Mouse (Mus musculus) layer of hippocampus, adult 11-12 months (tissue): Measurements from ENCODE around the gene Mx1.

ENCODE experiments used
- DNase-seq: peaks from one replicate; pipeline ENCODE4 v3.0.0; 2022; ENCODE audit warnings: low spot score

Gene Mx1

DNA sequence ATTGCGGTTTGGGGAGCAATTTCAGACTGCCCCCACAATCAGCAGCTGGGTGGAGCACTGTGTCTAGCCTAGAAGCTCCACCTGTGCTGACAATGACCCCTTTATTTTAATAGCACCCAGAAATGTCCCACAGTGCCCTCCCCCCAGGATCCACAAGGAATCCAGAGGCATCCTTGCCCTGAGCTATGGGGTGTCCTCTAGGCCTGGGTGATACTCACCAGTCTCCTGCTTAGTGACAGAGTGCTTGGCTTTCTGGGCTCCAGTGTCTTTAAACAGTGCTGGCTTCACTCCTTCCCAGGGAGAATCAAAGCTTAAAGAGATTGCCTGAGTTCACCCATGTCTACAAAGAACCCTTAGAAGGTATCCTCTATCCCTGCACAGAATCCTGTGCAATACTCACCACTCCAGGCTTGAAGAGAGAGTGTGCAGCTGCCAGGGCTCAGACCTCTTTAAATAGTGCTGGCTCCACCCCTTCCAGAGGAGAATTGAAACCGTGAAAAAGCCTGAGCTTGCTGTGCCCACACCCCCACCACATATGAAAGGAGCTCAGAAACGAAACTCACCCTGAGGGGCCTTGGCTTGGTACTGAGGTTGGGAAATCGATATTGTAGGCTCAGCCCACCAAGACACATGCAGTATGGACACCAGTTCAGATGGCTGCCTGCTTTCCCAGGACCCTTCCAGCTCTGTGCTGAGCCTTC lies at the start of gene Mx1:
Gene Mx1 (minus strand): TSS at position 427 of the 701 bp plus-strand sequence.
- DNase-seq = no peak

DNA sequence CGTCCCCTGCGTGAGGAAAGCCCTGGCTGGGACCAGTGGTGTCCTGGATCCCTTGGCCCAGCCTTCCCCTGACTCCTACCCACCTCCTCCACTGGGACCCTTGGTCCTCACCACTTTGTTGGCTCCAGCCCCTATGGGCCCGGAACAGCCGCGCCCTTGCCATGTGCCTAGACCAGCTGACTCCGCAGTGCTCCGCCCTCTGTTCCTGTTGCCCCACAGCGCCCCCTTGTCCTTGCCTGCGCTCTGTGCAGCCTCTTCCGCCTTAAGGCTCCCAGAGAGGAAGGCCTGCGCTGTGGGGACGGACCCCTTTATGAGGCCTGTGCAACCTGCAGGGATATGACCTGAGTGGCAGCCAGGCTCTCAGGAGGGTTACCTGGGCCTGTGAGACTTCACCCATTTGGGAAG lies 49.6 kb upstream of the Mx1 start:
- no peak for DNase-seq

DNA sequence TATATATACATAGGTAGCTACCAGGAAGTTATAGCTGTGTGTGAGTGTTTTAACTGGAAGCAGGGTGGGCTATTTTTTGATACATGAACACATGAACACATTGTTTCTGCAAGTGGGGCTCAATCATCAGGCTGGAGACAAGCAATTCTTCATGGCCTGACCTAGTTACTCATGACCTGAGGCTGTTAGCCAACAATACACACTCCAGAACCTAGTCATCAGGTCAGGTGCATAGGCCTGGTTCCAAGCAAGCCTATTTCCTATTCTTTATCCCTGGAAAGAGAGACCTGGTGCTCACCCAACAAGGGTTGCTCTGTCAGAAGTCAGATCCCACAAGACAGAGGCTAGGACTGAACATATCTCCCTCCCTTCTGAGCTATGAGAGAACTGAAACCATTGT lies 48.8 kb upstream of the Mx1 start:
- no peak for DNase-seq

DNA sequence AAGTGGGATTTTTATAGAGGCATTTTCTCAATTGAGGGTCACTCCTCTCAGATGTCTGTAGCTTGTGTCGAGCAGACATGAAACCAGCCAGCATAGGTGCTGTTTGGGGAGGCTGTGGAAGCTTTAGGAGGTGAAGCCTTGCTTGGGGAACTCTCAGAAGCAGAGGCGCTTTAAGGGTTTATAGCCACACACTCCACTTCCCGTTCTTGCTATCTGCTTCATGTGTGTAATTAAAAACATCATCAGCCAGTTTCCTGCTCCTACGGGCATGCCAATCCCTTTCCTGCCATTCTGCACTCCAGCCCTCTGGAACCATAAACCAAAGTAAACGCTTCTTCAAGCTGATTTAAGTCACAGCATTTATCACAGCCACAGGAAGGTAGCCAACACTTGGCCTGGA lies 48.1 kb upstream of the Mx1 start:
- DNase-seq = no peak

DNA sequence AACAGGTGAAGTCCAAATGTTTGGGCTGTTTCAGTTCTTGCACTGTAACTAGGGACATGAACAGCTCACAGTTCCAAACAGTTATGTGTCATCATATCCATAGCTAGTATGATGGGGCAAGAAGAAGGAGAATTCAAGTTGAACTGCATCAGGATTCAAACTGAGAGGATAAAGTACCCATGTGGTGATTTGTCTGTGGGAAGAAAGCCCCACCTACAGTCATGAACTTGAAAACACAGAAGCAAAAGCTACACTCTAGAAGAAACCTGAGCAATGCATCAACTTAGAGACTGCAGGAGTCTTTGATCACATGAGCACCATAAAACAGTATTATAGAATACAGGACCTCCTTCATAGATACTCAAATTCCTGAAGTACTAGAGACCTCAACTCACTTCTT lies 45.1 kb upstream of the Mx1 start:
- no peak for DNase-seq

DNA sequence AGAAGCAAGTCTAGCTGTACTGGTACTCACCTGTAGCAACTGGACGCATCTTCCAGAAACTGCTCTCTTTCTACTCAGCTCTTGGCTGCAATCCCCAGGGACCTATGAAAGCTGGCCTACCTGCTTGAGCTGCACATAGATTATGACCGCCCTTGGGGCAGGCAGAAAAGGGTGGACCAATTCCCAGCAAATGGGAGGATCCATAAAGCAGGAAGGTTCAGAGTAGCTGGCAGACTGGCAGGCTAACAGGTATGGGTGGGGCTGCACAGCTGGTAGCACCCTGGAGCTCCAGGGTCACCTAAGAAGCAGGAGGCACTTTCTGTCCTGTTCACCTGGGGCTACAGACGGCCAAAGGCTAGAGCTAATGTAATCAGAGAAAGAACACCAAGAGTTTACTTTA lies 42.1 kb upstream of the Mx1 start:
- no peak for DNase-seq

DNA sequence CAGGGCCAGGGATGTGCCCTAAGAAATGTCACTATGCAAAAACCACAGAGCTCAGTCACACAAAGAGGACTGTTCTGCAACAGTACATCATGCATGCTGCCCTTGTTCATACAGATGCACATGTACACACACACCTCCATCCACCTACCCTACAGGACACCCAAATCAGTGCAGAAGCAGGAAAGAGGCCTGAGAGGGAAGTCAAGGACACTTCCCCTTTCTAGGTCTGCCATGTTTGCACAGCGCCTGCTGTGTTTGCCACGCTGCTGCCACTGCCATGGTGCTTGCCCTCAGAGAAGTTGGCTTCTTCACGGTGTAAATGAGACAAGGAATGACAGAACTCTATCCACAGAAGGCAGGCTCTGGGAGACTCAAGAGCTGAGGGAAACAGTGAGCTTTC lies 41.1 kb upstream of the Mx1 start:
- DNase-seq = no peak

DNA sequence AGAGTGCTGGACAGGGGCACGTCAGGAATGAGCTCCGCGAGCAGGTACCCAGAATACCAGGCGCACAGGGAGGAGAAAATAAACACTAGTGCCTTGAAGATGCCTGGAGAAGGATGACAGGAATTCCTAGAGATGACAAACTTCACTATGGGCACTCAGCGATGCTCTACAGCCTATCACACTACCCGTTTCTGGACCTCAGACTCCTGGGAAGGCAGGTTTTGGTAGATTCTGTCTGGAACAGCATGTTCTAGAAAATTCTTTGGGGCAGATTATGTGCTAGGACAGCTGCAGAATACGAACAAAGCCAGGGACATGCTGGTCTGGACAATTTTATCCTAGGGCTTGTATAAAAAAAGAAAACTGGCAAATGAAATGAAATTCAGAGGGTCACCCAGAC lies 38.2 kb upstream of the Mx1 start:
- DNase-seq = no peak

DNA sequence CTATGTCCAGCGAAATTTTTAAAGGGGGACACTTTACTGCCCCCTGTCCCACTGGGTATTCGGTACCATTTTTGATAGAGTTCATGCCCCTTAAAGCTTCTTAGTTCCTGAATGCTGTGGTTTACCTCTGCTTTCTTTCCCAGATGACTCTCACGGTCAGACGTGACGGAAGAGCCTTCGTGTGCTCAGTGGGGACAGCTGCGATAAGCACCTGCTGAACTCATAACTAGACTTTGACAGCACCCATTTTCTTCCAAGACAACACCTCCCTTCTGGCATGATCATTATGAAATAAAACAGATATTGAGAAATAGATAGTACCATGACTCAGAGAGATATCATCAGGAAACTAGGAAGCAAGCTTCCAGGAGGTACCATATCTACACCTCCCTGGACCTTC lies 36.7 kb upstream of the Mx1 start:
- no peak for DNase-seq

DNA sequence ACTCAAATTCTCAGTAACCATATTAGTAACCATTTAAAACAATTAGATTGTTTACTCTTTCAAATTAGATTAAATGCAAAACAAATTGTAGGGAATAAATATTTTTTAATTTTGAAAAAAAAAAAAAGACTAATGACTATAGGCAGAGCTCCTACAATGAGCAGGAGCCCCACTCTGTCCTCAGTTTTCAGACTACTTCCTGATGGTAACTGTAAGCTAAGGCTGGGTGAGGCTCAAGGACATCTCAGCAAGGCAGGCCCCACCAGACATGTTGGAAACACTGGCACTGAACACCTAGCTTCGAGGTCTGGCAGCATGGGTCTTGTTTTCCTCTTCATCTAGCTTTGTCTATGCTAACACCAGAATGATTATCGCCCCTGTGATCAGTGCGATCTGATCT lies 35.4 kb upstream of the Mx1 start:
- no peak for DNase-seq

DNA sequence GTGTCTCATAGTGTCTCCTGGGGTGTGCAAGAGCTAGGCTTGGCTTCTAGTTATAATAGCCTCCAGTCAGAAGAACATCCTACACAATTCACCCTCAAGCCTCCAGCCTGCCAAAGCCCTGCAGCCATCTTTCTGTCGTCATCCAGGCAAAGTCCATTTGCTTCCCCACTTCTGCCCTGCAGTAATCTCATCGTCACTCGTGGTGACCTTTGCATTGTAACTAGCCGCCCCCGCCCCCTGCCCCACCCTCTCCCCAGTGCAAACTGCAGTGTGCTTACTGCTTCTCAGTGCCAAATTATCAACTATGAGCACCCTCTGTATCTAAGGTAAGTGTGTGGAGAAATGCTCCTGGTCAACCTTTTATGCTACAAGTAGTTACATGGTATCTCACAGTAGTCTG lies 35.0 kb upstream of the Mx1 start:
- DNase-seq = no peak

DNA sequence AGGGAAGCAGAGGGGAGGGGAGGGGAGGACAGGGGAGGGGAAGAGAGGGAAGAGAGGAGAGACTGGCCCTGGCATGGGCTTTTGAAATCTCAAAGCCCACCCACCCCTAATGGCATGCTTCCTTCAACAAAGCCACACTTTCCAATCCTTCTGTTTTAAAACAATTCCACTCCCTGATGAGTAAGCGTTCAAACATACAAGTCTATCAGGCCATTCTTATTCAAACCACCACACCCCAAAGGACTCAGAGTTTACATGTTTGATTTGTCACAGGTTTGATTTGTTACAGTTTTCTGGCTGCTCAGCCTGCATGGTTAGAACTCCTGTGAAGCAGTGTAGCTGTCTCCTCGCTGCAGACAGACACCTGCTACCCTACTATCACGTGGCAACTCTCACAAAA lies 33.3 kb upstream of the Mx1 start:
- no peak for DNase-seq

DNA sequence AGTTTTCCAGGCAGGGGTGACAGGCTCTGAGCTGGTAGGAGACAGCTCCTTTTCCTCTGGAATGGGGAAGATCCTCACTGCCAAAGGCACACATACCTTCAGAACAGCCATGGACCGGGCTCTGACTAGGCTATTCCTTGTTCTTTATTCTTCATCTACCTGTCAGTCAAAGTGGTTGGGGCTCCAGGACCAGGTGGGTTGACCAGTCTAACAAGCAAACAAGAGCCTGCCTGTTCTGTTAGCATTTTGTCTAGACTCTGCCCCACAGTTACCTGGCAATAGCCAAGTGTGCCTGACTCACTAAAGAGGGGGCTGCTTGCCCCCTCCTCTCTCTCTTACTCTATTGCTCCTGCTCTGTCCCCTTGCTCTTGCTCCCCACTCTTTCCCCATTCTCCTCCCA lies 29.7 kb upstream of the Mx1 start:
- no peak for DNase-seq

DNA sequence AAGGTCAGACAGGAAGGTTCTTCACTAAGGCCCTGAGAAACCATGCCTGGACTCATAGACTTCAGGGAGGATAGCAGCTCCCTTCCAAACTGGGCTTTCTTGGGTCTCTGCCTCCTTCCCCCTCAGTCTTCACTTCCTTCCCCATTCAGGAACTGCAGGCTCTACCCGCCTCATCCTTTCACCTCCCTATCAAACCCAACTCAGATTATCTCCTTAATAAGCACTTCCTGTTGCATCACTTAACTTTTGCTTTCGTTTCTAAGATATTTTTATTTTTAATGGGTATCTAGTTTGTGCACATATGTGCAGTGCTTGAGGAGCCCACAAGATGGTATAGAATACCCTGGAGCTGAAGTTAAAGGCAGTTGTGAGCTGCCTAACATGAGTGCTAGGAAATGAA lies 15.9 kb upstream of the Mx1 start:
- no peak for DNase-seq

DNA sequence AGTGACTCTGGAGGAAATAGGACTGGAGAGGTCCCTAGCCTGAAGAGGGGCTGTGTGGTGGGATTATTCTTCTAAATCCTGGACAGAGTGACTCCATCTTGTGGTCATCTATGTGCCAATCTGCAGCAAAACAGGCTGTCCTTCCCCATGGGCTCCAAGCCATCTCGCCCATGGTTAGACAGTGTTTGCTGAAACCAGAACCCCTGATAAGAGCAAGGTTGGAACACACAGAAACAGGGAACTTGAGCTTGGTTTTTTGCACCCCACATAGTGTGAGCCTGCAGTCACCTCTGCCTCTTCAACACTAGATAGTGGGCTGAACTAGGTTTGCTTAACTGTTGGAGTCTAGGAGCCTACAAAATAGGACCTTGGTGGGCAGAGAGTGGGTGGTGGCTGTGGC lies 13.8 kb upstream of the Mx1 start:
- no peak for DNase-seq

DNA sequence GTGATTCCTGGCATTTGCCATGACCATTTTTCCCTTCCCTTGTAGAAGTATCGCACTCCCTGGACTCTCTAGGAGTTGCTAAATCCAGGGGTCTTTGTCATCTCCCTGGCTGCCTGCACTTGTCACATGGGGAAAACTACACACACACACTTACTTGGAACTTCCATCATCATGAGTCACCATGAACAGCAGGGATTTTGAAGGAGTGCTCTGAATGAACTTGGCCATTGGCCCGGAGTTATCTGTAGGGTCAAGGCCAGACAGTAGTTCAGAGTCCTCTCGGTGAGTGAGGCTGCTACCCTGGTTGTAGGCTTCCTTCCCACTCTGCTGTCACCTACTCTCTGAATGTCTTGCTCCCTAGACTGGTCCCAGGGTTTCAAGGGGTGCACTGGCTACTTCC lies 12.9 kb upstream of the Mx1 start:
- no peak for DNase-seq

DNA sequence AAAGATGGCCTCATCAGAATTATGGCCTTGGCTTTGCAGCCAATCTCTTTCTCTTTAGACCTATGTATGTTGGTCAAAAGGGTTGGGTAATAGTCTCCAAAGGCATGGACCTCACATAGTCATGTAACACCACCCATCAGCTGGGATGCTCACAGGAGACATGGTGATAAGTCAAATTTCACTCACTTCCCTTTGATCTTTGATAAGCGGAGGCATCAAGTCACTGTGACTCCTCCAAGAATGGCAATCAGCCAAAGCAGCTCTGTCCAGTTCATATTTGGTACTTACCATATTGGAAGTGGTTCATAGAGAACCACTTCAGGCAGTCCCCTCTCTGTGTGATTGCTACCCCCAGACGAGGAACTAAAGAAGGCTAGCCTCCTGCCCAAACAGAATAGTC lies 12.0 kb upstream of the Mx1 start:
- DNase-seq = no peak

DNA sequence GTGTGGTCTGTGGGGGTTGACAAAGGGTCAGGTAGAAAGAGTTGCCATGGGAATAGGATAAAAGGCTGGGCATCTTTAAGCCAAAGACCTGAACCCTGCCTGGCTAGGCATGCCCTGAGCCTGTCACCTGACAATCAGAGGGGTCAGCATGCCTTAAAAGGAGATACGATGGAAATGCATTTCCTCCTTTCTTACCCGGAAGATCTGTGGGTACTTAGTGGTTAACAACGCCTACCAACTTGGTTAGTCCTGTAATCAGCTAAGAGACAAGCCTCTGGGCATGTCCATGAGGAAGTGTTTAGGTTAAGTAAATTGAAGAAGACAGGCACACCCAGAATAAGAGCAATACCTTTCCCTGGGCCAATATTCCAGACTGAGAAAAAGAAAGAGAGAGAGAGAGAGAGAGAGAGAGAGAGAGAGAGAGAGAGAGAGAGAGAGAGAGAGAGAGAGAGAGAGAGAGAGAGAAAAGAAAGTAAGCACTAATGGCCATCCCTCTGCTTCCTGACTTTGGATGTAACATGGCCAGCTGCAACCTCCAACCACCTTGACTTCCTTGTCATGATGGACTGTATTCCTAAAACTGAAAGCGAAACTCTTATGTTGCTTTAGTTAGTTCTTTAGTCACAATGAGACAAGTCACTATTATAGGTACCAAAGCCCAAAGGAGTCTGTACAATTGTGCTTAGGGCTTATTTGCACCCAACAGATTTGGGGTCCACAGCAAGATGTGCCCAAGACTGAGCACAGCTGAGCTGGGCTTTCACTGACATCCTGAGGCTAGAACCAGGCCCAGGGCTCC lies 5.5 kb upstream of the Mx1 start:
- DNase-seq = no peak

DNA sequence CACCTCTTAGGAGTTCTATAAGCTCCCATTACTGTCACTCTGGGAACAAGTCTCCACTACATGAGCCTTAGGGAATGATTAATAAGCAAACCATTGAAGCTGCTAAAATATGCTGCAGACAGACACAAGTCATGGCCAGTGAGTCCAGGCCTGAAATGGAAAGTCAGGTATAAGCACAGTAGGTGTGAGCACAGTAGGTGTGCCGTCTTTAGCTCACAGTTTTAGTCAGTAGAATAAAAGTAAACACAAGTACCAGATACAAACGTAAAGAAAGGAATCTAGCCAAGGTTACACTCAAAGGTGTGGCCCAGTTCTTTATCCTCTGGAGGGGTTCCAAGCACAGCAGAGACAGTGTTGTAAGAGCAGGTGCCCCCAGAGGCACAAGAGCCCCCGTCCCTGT lies 4.8 kb upstream of the Mx1 start:
- DNase-seq = no peak

DNA sequence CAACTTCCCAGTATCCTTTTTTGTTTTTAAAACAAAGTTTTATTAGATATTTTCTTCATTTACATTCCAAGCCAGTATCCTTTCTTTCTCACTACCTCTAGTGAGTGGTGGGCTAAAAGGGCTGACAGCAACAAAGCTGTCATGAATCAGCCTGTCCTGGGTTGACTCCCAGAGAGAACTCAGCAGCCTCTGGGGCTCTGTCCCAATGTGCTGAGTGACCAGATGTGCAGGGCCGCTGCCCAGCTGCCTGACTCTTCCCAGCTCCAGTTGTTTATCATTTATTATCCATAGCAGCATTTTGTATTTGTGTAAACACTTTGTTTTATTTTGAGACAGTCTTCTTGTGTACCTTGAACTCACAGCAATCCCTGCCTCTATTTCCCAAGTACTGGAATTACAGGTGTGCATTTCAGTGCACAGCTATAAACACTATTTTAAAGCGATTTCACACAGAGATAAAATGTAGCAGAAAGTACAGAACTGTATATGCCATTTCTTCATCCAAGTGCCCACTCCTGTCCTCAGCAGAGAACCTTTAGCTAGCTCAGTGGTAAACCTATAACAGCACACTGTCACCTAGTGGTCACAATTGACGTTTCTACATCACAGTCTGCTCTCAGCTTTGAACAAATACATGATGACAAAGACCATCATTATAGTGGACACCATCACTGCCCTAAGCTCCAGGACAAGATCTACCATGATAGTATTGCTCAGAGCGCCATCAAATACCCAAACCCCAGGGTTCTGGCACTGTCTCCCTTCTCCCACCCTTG lies 3.7 kb upstream of the Mx1 start:
- peak; percentile 12 for DNase-seq

DNA sequence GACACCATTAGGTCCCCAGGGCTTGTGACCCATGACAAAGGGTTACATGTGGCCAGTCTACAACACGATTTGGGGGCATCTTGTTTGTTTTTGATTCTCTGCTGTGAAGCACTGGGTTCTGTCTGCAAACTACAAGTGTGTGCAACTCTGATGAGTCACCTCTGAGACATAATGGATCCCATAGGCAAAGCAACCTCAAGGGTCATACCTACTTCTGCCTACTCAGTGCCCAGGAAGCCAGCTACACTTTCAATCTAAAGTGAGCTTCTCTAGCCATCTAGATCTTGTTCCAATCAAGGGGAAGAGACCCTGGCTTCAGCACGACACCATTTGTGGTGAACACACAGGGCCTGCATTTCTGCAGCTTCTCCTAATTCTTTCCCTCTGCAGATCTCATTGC lies 1.4 kb downstream of the Mx1 start:
- no peak for DNase-seq

DNA sequence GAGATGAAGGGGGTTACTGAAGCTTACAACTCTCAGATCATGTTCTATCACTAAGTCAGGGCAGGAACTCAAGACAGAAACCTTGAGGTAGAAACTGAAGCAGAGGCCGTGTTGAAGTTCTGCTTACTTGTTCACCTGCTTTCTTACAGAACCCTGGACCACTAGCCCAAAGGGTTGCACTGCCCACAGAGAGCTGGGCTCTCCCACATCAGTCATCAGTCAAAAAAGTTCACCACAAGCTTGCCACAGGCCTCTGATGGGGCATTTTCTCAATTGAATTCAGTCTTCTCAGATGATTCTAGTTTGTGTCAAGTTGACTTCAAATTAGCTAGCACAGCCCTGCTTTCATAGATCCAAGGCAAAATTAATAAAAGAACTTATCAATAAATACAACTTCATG lies 2.9 kb downstream of the Mx1 start:
- DNase-seq = no peak

DNA sequence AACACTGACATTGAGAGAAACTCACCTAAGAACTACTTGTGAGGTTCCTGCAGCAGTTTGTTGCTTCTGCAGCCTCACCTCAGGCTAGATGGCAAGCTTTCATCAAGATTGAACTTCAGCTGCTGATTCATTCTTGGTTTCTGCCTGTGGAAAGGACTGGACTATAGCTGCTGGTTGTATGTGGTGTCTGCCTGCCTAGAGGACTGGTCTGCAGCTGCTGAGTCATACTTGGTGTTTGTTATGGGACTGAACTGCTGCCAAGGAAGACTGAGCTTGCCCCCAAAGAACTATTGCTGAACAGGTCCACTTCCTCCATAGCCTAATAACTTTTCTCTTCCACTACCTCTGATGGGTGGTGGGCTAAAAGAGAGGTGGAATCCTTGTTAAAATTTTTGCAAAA lies 15.3 kb downstream of the Mx1 start:
- no peak for DNase-seq
